Mouse (Mus musculus) pancreas, adult 10 weeks (tissue): Measurements from ENCODE around the gene Pkig. TPM values are rescaled to one million over a fixed set of nuclear protein-coding genes. Genes with fewer than 3 reads are reported as not detected.

Experiments used
- polyA plus RNA-seq: library from polyadenylated mRNA; stranded (reverse); fragments of 350-450 nt; fragmentation: Illumina TruSeq; extraction: RNeasy Lipid Tissue Mini Kit (QIAGEN cat#74804); gene quantifications from one replicate; pipeline ENCODE4 v1.2.3, GENCODE M21; 2015; ENCODE audit warnings: low read depth, low replicate concordance; ENCODE audit not compliant: insufficient read depth

The Pkig gene
- polyA plus RNA-seq: 20.6 TPM

GRCm38 (mm10) chr2:163657975-163658886 lies at the start of gene Pkig:
Gene Pkig, plus strand, starts transcription at chr2:163658386.

GRCm38 (mm10) chr2:163644575-163645385 lies 13.4 kb upstream of the Pkig start, which contains the start of gene Serinc3:
Gene Serinc3, minus strand, starts transcription at chr2:163645131.

GRCm38 (mm10) chr2:163749647-163750611 lies 91.7 kb downstream of the Pkig start, which contains the start of gene Ada:
Gene Ada, minus strand, starts transcription at chr2:163750239.

Other genes with a start within 250 kb of the Pkig start
- 14.9 TPM for gene Oser1, start 233.7 kb upstream of the Pkig start, polyA plus RNA-seq
- gene Gdap1l1, start 219.9 kb upstream of the Pkig start, polyA plus RNA-seq: 2.2 TPM
- 3.6 TPM for gene Fitm2, start 185.8 kb upstream of the Pkig start, polyA plus RNA-seq
- not detected for gene R3hdml, start 166.1 kb upstream of the Pkig start, polyA plus RNA-seq
- 4.2 TPM for gene Hnf4a, start 151.6 kb upstream of the Pkig start, polyA plus RNA-seq
- 4.8 TPM for gene Ttpal, start 56.1 kb upstream of the Pkig start, polyA plus RNA-seq
- 125 TPM for gene Serinc3, start 13.3 kb upstream of the Pkig start, polyA plus RNA-seq
- gene Ada, start 91.9 kb downstream of the Pkig start, polyA plus RNA-seq: 2.1 TPM
- 3.0 TPM for gene Ccn5, start 162.5 kb downstream of the Pkig start, polyA plus RNA-seq
- not detected for gene Kcnk15, start 195.3 kb downstream of the Pkig start, polyA plus RNA-seq